Mouse (Mus musculus): ENCODE measurements around the gene Kmo. TPM values are rescaled to one million over a fixed set of nuclear protein-coding genes. Genes with fewer than 3 reads are reported as not detected.

The Kmo gene
- polyA plus RNA-seq, 1 experiment from 2014 or later = 1.2 TPM

DNA sequence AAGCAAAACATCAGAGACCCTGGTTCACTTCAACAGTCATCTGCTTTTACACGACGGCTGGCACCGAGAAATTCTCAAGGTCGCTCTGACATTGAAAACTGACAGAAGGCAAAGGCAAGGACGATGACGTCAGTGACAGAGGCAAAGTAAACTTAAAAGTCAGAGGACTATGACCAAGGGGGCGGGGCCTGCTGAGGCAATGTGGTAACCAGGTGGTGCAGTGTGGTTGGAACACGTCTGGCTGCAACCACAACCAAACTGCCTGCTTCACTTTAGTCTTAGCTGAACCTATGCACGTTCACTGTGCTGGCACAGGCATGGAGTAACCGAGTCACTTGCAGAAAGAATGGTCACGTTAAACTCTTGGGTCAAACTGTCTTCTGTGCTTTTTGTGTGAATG lies 17.9 kb upstream of the Kmo start:
- H3K4me2 ChIP-seq (ENCODE audit: low read depth, low read length) = no peak overlapping the region
- WGBS = 79% methylated on average over 11 of the region's 11 CpGs
- peak; percentile 33; the same call in 1 of the 2 replicates for ATAC-seq (ENCODE audit: insufficient read depth, low FRiP score)

GRCm38 (mm10) chr1:175603390-175603789 lies 16.8 kb upstream of the Kmo start:
- WGBS = 63% methylated on average over 6 of the region's 6 CpGs
- Histone ChIP-seq H3K4me2 (ENCODE audit: low read depth, low read length) (no peak overlapping the region), H3K4me3 (replicated peaks; ENCODE audit: low read length) (no peak overlapping the region), H3K4me1 (ENCODE audit: control insufficient read depth, insufficient read depth, low read length) (no peaks in the 10 kb centered on the region), H3K9ac (ENCODE audit: low read length) (no peak overlapping the region), H3K27me3 (ENCODE audit: control insufficient read depth, insufficient read depth, low read length) (no peaks in the 10 kb centered on the region), H3K36me3 (ENCODE audit: control insufficient read depth, insufficient read depth, low read length) (peaks cover 22% of the 10 kb centered on the region), H3K27ac (ENCODE audit: low read length) (no peak overlapping the region), H3K9me3 (replicated peaks; ENCODE audit: control insufficient read depth, low read length) (no peaks in the 10 kb centered on the region)
- ATAC-seq (ENCODE audit: insufficient read depth, low FRiP score) = no peak

More for the DNA sequence above, 17.9 kb upstream of the Kmo start:
- H3K4me1 ChIP-seq (ENCODE audit: control insufficient read depth, insufficient read depth, low read length) = no peaks in the 10 kb centered on the region
- H3K27ac ChIP-seq (ENCODE audit: low read length) = no peak overlapping the region
- H3K9ac ChIP-seq (ENCODE audit: low read length) = no peak overlapping the region
- peaks cover 17% of the 10 kb centered on the region for H3K36me3 ChIP-seq (ENCODE audit: control insufficient read depth, insufficient read depth, low read length)
- no peak overlapping the region for H3K4me3 ChIP-seq (replicated peaks; ENCODE audit: low read length)
- H3K9me3 ChIP-seq (replicated peaks; ENCODE audit: control insufficient read depth, low read length) = no peaks in the 10 kb centered on the region
- no peaks in the 10 kb centered on the region for H3K27me3 ChIP-seq (ENCODE audit: control insufficient read depth, insufficient read depth, low read length)

DNA sequence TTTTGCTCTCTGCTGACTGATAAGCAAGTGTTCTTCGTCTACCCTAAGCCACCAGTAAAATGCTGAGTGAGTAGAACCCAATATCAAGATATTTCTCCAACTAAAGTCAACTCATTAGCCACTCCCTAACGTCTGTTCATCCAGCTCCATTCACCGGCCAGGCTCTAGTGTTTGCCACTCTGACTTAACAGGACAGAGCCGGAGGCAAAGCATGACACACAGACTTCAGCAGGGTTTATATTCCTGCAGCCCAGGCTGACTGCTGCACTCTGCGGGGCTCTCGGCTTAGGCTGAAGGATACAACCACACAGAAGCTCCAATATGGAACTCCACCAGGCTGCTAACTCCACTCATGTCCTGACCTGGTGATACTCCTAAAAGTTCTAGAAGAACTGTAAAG lies 12.9 kb upstream of the Kmo start:
- Histone ChIP-seq H3K9me3 (replicated peaks; ENCODE audit: control insufficient read depth, low read length) (no peaks in the 10 kb centered on the region), H3K4me2 (ENCODE audit: low read depth, low read length) (no peak overlapping the region), H3K4me1 (ENCODE audit: control insufficient read depth, insufficient read depth, low read length) (no peaks in the 10 kb centered on the region), H3K4me3 (replicated peaks; ENCODE audit: low read length) (no peak overlapping the region), H3K36me3 (ENCODE audit: control insufficient read depth, insufficient read depth, low read length) (peaks cover 30% of the 10 kb centered on the region), H3K27ac (ENCODE audit: low read length) (peak overlapping the region; percentile 71), H3K9ac (ENCODE audit: low read length) (no peak overlapping the region), H3K27me3 (ENCODE audit: control insufficient read depth, insufficient read depth, low read length) (no peaks in the 10 kb centered on the region)
- ATAC-seq (ENCODE audit: insufficient read depth, low FRiP score) = peak; percentile 76
- 72% methylated on average over 6 of the region's 6 CpGs for WGBS

- 71% methylated on average over 18 of the region's 18 CpGs for WGBS
- Histone ChIP-seq H3K27me3 (ENCODE audit: control insufficient read depth, insufficient read depth, low read length) (no peaks in the 10 kb centered on the region), H3K9ac (ENCODE audit: low read length) (no peak overlapping the region), H3K4me2 (ENCODE audit: low read depth, low read length) (no peak overlapping the region), H3K4me1 (ENCODE audit: control insufficient read depth, insufficient read depth, low read length) (no peaks in the 10 kb centered on the region), H3K4me3 (replicated peaks; ENCODE audit: low read length) (no peak overlapping the region), H3K36me3 (ENCODE audit: control insufficient read depth, insufficient read depth, low read length) (peaks cover 25% of the 10 kb centered on the region), H3K27ac (ENCODE audit: low read length) (peak overlapping the region; percentile 71), H3K9me3 (replicated peaks; ENCODE audit: control insufficient read depth, low read length) (no peaks in the 10 kb centered on the region)
- ATAC-seq (ENCODE audit: insufficient read depth, low FRiP score) = peak; percentile 87
Measured at GRCm38 (mm10) chr1:175607838-175608585, 12.2 kb upstream of the Kmo start.

DNA sequence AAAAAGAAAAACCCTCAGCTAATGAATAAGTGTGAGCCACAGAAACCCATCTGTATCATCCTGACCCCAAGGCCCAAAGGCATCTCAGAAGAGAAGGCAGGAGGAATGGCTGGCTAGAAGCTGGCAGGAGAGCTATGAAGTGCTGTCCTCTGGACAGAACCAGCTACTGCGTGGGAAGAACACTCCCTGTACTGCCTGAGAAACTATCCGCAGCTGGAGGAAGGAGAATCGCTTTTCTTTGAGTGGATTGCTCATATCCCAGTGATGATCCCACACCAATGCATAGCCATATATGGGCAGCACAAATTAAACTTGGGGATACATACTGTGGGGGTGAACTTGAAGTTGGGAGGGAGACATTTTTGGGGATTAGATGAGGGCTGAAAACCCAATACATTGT lies 11.5 kb upstream of the Kmo start:
- Histone ChIP-seq H3K36me3 (ENCODE audit: control insufficient read depth, insufficient read depth, low read length) (peaks cover 25% of the 10 kb centered on the region), H3K4me3 (replicated peaks; ENCODE audit: low read length) (no peak overlapping the region), H3K9ac (ENCODE audit: low read length) (no peak overlapping the region), H3K27me3 (ENCODE audit: control insufficient read depth, insufficient read depth, low read length) (no peaks in the 10 kb centered on the region), H3K9me3 (replicated peaks; ENCODE audit: control insufficient read depth, low read length) (no peaks in the 10 kb centered on the region), H3K4me2 (ENCODE audit: low read depth, low read length) (no peak overlapping the region), H3K27ac (ENCODE audit: low read length) (peak overlapping the region; percentile 71; the same call in 1 of the 2 replicates), H3K4me1 (ENCODE audit: control insufficient read depth, insufficient read depth, low read length) (no peaks in the 10 kb centered on the region)
- no peak for ATAC-seq (ENCODE audit: insufficient read depth, low FRiP score)
- 97% methylated on average over 3 of the region's 3 CpGs for WGBS

- Histone ChIP-seq H3K4me3 (replicated peaks; ENCODE audit: low read length) (no peak overlapping the region), H3K36me3 (ENCODE audit: control insufficient read depth, insufficient read depth, low read length) (peaks cover 28% of the 10 kb centered on the region), H3K4me1 (ENCODE audit: control insufficient read depth, insufficient read depth, low read length) (no peaks in the 10 kb centered on the region), H3K27me3 (ENCODE audit: control insufficient read depth, insufficient read depth, low read length) (no peaks in the 10 kb centered on the region), H3K4me2 (ENCODE audit: low read depth, low read length) (no peak overlapping the region), H3K9me3 (replicated peaks; ENCODE audit: control insufficient read depth, low read length) (no peaks in the 10 kb centered on the region), H3K27ac (ENCODE audit: low read length) (no peak overlapping the region), H3K9ac (ENCODE audit: low read length) (no peak overlapping the region)
- no peak for ATAC-seq (ENCODE audit: insufficient read depth, low FRiP score)
- 94% methylated on average over 9 of the region's 9 CpGs for WGBS
Measured at GRCm38 (mm10) chr1:175614992-175615391, 5.2 kb upstream of the Kmo start.

DNA sequence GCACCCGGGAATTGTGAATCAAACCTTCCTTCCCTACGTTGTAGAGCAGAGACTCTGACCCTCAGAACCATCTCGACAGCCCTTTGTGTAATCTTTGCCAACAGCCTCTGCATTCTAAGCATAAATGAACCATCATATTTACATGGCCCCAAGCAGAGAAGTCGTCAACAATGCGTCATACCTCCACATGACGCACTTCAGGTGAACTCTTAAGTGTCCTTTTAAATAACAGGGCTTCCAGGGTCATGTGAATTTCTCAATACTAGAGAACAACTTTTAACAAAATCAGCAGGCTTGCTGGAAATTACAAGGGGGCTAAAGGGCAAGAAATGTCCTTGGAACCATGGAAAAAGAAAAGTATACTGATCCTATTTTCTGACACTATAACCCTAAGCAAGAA lies 3.5 kb downstream of the Kmo start:
- Histone ChIP-seq H3K36me3 (ENCODE audit: control insufficient read depth, insufficient read depth, low read length) (0 out of 2 replicates have a peak, but pooled peaks cover 3% of the 10 kb centered on the region), H3K27me3 (ENCODE audit: control insufficient read depth, insufficient read depth, low read length) (no peaks in the 10 kb centered on the region), H3K4me2 (ENCODE audit: low read depth, low read length) (no peak overlapping the region), H3K4me1 (ENCODE audit: control insufficient read depth, insufficient read depth, low read length) (peaks cover 16% of the 10 kb centered on the region), H3K9ac (ENCODE audit: low read length) (no peak overlapping the region), H3K4me3 (replicated peaks; ENCODE audit: low read length) (no peak overlapping the region), H3K27ac (ENCODE audit: low read length) (no peak overlapping the region), H3K9me3 (replicated peaks; ENCODE audit: control insufficient read depth, low read length) (no peaks in the 10 kb centered on the region)
- 73% methylated on average over 6 of the region's 6 CpGs for WGBS
- ATAC-seq (ENCODE audit: insufficient read depth, low FRiP score) = no peak

- Histone ChIP-seq H3K4me1 (ENCODE audit: control insufficient read depth, insufficient read depth, low read length) (peaks cover 16% of the 10 kb centered on the region), H3K4me3 (replicated peaks; ENCODE audit: low read length) (peak within 1 kb of the TSS; percentile 67), H3K4me2 (ENCODE audit: low read depth, low read length) (peak within 1 kb of the TSS; percentile 76), H3K36me3 (ENCODE audit: control insufficient read depth, insufficient read depth, low read length) (no peaks in the 10 kb centered on the region), H3K9ac (ENCODE audit: low read length) (peak within 1 kb of the TSS; percentile 84), H3K27ac (ENCODE audit: low read length) (peak within 1 kb of the TSS; percentile 84), H3K9me3 (replicated peaks; ENCODE audit: control insufficient read depth, low read length) (no peaks in the 10 kb centered on the region), H3K27me3 (ENCODE audit: control insufficient read depth, insufficient read depth, low read length) (no peaks in the 10 kb centered on the region)
- 1% methylated on average over 58 of the region's 58 CpGs for WGBS
- peak; percentile 100 for ATAC-seq (ENCODE audit: insufficient read depth, low FRiP score)
Measured at GRCm38 (mm10) chr1:175625257-175625879, 5.2 kb downstream of the Kmo start, which contains the start of gene Fh1. Gene Fh1 (minus strand): TSS chr1:175625635.

GRCm38 (mm10) chr1:175625990-175626692 lies 6.0 kb downstream of the Kmo start:
- H3K9me3 ChIP-seq (replicated peaks; ENCODE audit: control insufficient read depth, low read length) = no peaks in the 10 kb centered on the region
- ATAC-seq (ENCODE audit: insufficient read depth, low FRiP score) = no peak
- H3K4me3 ChIP-seq (replicated peaks; ENCODE audit: low read length) = peak overlapping the region; percentile 67
- H3K36me3 ChIP-seq (ENCODE audit: control insufficient read depth, insufficient read depth, low read length) = no peaks in the 10 kb centered on the region
- peak overlapping the region; percentile 54; the same call in 1 of the 2 replicates for H3K9ac ChIP-seq (ENCODE audit: low read length)
- peaks cover 16% of the 10 kb centered on the region for H3K4me1 ChIP-seq (ENCODE audit: control insufficient read depth, insufficient read depth, low read length)
- no peaks in the 10 kb centered on the region for H3K27me3 ChIP-seq (ENCODE audit: control insufficient read depth, insufficient read depth, low read length)
- H3K4me2 ChIP-seq (ENCODE audit: low read depth, low read length) = peak overlapping the region; percentile 76
- peak overlapping the region; percentile 69 for H3K27ac ChIP-seq (ENCODE audit: low read length)
- WGBS = 85% methylated on average over 1 of the region's 1 CpGs

Measured in stomach, embryonic 16.5 days (tissue).